Comparison of ENCODE assay signal across 13 mouse cellular contexts in genomic region chr2:131059781-131060540, GRCm38 (mm10). TPM values are rescaled to one million over a fixed set of nuclear protein-coding genes. Genes with fewer than 3 reads are reported as not detected.
A peak's percentile ranks its signal among the peaks of the same experiment; 100 is the strongest.
DNase-seq lines count a peak whose midpoint lies in the region; ATAC-seq and TF ChIP-seq lines count a peak whose summit lies in the region.
"Had no signal": no experiment of that assay in that cellular context is flagged by ENCODE, and none has a peak within 500 bp of the region (broad histone marks: within the 10 kb centered on the region; RNA-seq: fewer than 3 reads in every experiment).

No protein-coding gene starts in this region.

- intact Hi-C loops in heart, postnatal 10 days (cut with DNase I) = loop anchor here (5.0 to 10.0 kb wide), 2 partner anchors 32 to 195 kb away; no protein-coding TSS in a partner anchor

- no peak for DNase-seq in forebrain, embryonic 10.5 days (ENCODE audit: extremely low spot score, low spot score)
- DNase-seq in forebrain, embryonic 11.5 days (ENCODE audit: low spot score) = no peak
- DNase-seq in 3T3-L1 (ENCODE audit: low read depth, low spot score) = peak; percentile 58
- DNase-seq in heart, postnatal 10 days = peak; percentile 53 to 59
- no peak for DNase-seq in thymus, adult 2 months
- DNase-seq in right cerebral cortex, postnatal 14 days = no peak
- no peak for DNase-seq in hindbrain, embryonic 11.5 days (ENCODE audit: low spot score)
- DNase-seq: cerebellum, postnatal 36 days; thymus, postnatal 25 days had no signal

- peak overlapping the region; percentile 31; the same call in 1 of the 2 replicates for H3K27ac ChIP-seq in forebrain, embryonic 10.5 days
- H3K27ac ChIP-seq in forebrain, embryonic 11.5 days (ENCODE audit: low read depth, low read length) = no peak overlapping the region
- H3K27ac ChIP-seq in embryonic fibroblast, embryonic 13.5 days (ENCODE audit: insufficient read depth, low read length) = peak overlapping the region; percentile 35
- no peak overlapping the region for H3K27ac ChIP-seq in thymus, adult 2 months (ENCODE audit: control insufficient read depth, insufficient read depth, low read length)
- no peak overlapping the region for H3K27ac ChIP-seq in hindbrain, embryonic 11.5 days (ENCODE audit: low read depth, low read length)
- H3K27ac ChIP-seq: hindbrain, postnatal 0 days; liver, embryonic 12.5 days had no signal

- H3K4me3 ChIP-seq in forebrain, embryonic 10.5 days = no peak overlapping the region
- H3K4me3 ChIP-seq in forebrain, embryonic 11.5 days (ENCODE audit: low read depth, low read length) = no peak overlapping the region
- no peak overlapping the region for H3K4me3 ChIP-seq in embryonic fibroblast, embryonic 13.5 days (ENCODE audit: insufficient read depth, low read length)
- H3K4me3 ChIP-seq in thymus, adult 2 months (ENCODE audit: control insufficient read depth, insufficient read depth, low read length) = no peak overlapping the region
- no peak overlapping the region for H3K4me3 ChIP-seq in hindbrain, embryonic 11.5 days (ENCODE audit: low read depth, low read length)
- H3K4me3 ChIP-seq: liver, embryonic 12.5 days had no signal

- no peak overlapping the region for H3K4me2 ChIP-seq in forebrain, embryonic 11.5 days (ENCODE audit: low read depth, low read length, severe bottlenecking)
- no peak overlapping the region for H3K4me2 ChIP-seq in hindbrain, embryonic 11.5 days (replicated peaks; ENCODE audit: low read depth, low read length)
- H3K4me2 ChIP-seq: liver, embryonic 12.5 days had no signal

- H3K4me1 ChIP-seq in forebrain, embryonic 10.5 days = peaks cover 41% of the 10 kb centered on the region
- H3K4me1 ChIP-seq in forebrain, embryonic 11.5 days (replicated peaks; ENCODE audit: control insufficient read depth, insufficient read depth, low read length) = no peaks in the 10 kb centered on the region; the same call in 1 of the 2 replicates
- H3K4me1 ChIP-seq in embryonic fibroblast, embryonic 13.5 days (ENCODE audit: control insufficient read depth, insufficient read depth, low read length) = peaks cover 9% of the 10 kb centered on the region; the same call in 1 of the 2 replicates
- H3K4me1 ChIP-seq in thymus, adult 2 months (replicated peaks; ENCODE audit: control insufficient read depth, insufficient read depth, low read length) = no peaks in the 10 kb centered on the region; the same call in 1 of the 2 replicates
- 0 out of 2 replicates have a peak, but pooled peaks cover 2% of the 10 kb centered on the region for H3K4me1 ChIP-seq in hindbrain, embryonic 11.5 days (replicated peaks; ENCODE audit: control insufficient read depth, insufficient read depth, low read length)

- H3K9me3 ChIP-seq in forebrain, embryonic 10.5 days = no peaks in the 10 kb centered on the region
- no peaks in the 10 kb centered on the region for H3K9me3 ChIP-seq in forebrain, embryonic 11.5 days (ENCODE audit: control insufficient read depth, low read length)
- H3K9me3 ChIP-seq in hindbrain, embryonic 11.5 days (ENCODE audit: control insufficient read depth, low read length) = no peaks in the 10 kb centered on the region
- H3K9me3 ChIP-seq: liver, embryonic 12.5 days had no signal

- no peak for ATAC-seq in forebrain, embryonic 11.5 days (replicated peaks; ENCODE audit: low FRiP score)
- ATAC-seq in hindbrain, embryonic 11.5 days (ENCODE audit: low FRiP score) = no peak
- ATAC-seq: forebrain, embryonic 16.5 days; hindbrain, postnatal 0 days; liver, embryonic 12.5 days had no signal

- TF ChIP-seq POLR2A in embryonic fibroblast, embryonic 13.5 days (IDR thresholded peaks at IDR 0.05; ENCODE audit: low read depth, low read length) = no peak
- TF ChIP-seq POLR2A in thymus, adult 2 months (IDR thresholded peaks at IDR 0.05; ENCODE audit: control insufficient read depth, extremely low read depth, insufficient read depth, low read length, poor library complexity) = no peak

- no peaks in the 10 kb centered on the region for H3K36me3 ChIP-seq in forebrain, embryonic 10.5 days (replicated peaks)
- H3K36me3 ChIP-seq in forebrain, embryonic 11.5 days (ENCODE audit: control insufficient read depth, insufficient read depth, low read length) = no peaks in the 10 kb centered on the region
- H3K36me3 ChIP-seq in thymus, adult 2 months (ENCODE audit: control insufficient read depth, insufficient read depth, low read length) = no peaks in the 10 kb centered on the region
- no peaks in the 10 kb centered on the region for H3K36me3 ChIP-seq in hindbrain, embryonic 11.5 days (ENCODE audit: control insufficient read depth, insufficient read depth, low read length)
- H3K36me3 ChIP-seq: liver, embryonic 12.5 days had no signal

- peaks cover 89% of the 10 kb centered on the region for H3K27me3 ChIP-seq in forebrain, embryonic 10.5 days (ENCODE audit: poor library complexity, severe bottlenecking)
- H3K27me3 ChIP-seq in forebrain, embryonic 11.5 days (ENCODE audit: control insufficient read depth, insufficient read depth, low read length) = peaks cover 18% of the 10 kb centered on the region
- H3K27me3 ChIP-seq in thymus, adult 2 months (ENCODE audit: control insufficient read depth, insufficient read depth, low read length) = peaks cover 6% of the 10 kb centered on the region; the same call in 1 of the 2 replicates
- peaks cover 34% of the 10 kb centered on the region for H3K27me3 ChIP-seq in hindbrain, embryonic 11.5 days (ENCODE audit: control insufficient read depth, insufficient read depth, low read length)

- 74% methylated on average over 9 of the region's 9 CpGs for WGBS in forebrain, embryonic 10.5 days
- 67% methylated on average over 9 of the region's 9 CpGs for WGBS in forebrain, embryonic 11.5 days
- WGBS in thymus, adult 2 months = 86% methylated on average over 9 of the region's 9 CpGs
- 69% methylated on average over 9 of the region's 9 CpGs for WGBS in hindbrain, embryonic 11.5 days

- no peak overlapping the region for H3K9ac ChIP-seq in forebrain, embryonic 11.5 days (ENCODE audit: low read length)
- no peak overlapping the region for H3K9ac ChIP-seq in hindbrain, embryonic 11.5 days (ENCODE audit: low read depth, low read length)
- H3K9ac ChIP-seq: liver, embryonic 12.5 days had no signal

- TF ChIP-seq CTCF in embryonic fibroblast, embryonic 13.5 days (IDR thresholded peaks at IDR 0.05; ENCODE audit: borderline replicate concordance, insufficient read depth, low read length) = no peak
- TF ChIP-seq CTCF in thymus, adult 2 months (IDR thresholded peaks at IDR 0.05; ENCODE audit: borderline replicate concordance, control insufficient read depth, extremely low read depth, insufficient read depth, low read length, poor library complexity) = no peak

RNA-seq across cellular contexts. Expression of gene Adam33, which starts 3.7 kb away (rescaled TPM):
- polyA plus RNA-seq in forebrain, embryonic 10.5 days (2016; fragmentation: Nextera tagmentation; extraction: Ambion mirVana) = 0.63 TPM in 1 of 2 replicates, not detected in the other
- polyA plus RNA-seq in forebrain, embryonic 11.5 days (2014; fragmentation: Nextera tagmentation; extraction: Ambion mirVana) = 0.36 and 0.95 TPM in 2 replicates
- polyA plus RNA-seq in embryonic fibroblast, embryonic 13.5 days (2011; ENCODE audit: insufficient read length, low read depth, missing spikeins) = 15.6 and 23.3 TPM in 2 replicates
- total RNA-seq in heart, postnatal 10 days (2021) = 1 to 10 TPM in 1 of 2 experiments, under 1 TPM in 1; 0.92 to 1.8 TPM
- polyA plus RNA-seq in thymus, adult 2 months (2012; rRNA removed) = 4.2 and 7.7 TPM in 2 replicates
- 0.54 and 0.66 TPM in 2 replicates for polyA plus RNA-seq in hindbrain, embryonic 11.5 days (2014; fragmentation: Nextera tagmentation; extraction: Ambion mirVana)

RNA-seq across cellular contexts. Expression of gene Gfra4, which starts 17.1 kb away (rescaled TPM):
- polyA plus RNA-seq in forebrain, embryonic 10.5 days (2016; fragmentation: Nextera tagmentation; extraction: Ambion mirVana) = 3.1 and 3.3 TPM in 2 replicates
- 3.4 and 4.0 TPM in 2 replicates for polyA plus RNA-seq in forebrain, embryonic 11.5 days (2014; fragmentation: Nextera tagmentation; extraction: Ambion mirVana)
- 3.8 and 9.4 TPM in 2 replicates for polyA plus RNA-seq in embryonic fibroblast, embryonic 13.5 days (2011; ENCODE audit: insufficient read length, low read depth, missing spikeins)
- 1 to 10 TPM; 3.8 to 6.8 TPM for total RNA-seq in heart, postnatal 10 days (2021)
- polyA plus RNA-seq in thymus, adult 2 months (2012; rRNA removed) = 12.7 and 14.3 TPM in 2 replicates
- polyA plus RNA-seq in hindbrain, embryonic 11.5 days (2014; fragmentation: Nextera tagmentation; extraction: Ambion mirVana) = 5.6 and 6.1 TPM in 2 replicates

RNA-seq across cellular contexts. Expression of gene Siglec1, which starts 26.6 kb away (rescaled TPM):
- 0.09 and 0.12 TPM in 2 replicates for polyA plus RNA-seq in forebrain, embryonic 10.5 days (2016; fragmentation: Nextera tagmentation; extraction: Ambion mirVana)
- polyA plus RNA-seq in forebrain, embryonic 11.5 days (2014; fragmentation: Nextera tagmentation; extraction: Ambion mirVana) = 0.13 and 0.36 TPM in 2 replicates
- 0.12 and 0.70 TPM in 2 replicates for polyA plus RNA-seq in embryonic fibroblast, embryonic 13.5 days (2011; ENCODE audit: insufficient read length, low read depth, missing spikeins)
- total RNA-seq in heart, postnatal 10 days (2021) = under 1 TPM; 0.64 to 0.77 TPM
- 10.4 and 14.5 TPM in 2 replicates for polyA plus RNA-seq in thymus, adult 2 months (2012; rRNA removed)
- 0.10 and 0.15 TPM in 2 replicates for polyA plus RNA-seq in hindbrain, embryonic 11.5 days (2014; fragmentation: Nextera tagmentation; extraction: Ambion mirVana)

Comparison
In these comparisons a context has a peak if more than half of its experiments do, and no peak if none do; other contexts are left out.
1. H3K27ac ChIP-seq: peak in forebrain, embryonic 10.5 days (single experiment) and embryonic fibroblast, embryonic 13.5 days (single experiment); none in forebrain, embryonic 11.5 days (single experiment), thymus, adult 2 months (single experiment) and hindbrain, embryonic 11.5 days (single experiment).
2. DNase-seq: peak in 3T3-L1 (single experiment) and heart, postnatal 10 days (2 of 2); none in forebrain, embryonic 10.5 days (single experiment), forebrain, embryonic 11.5 days (single experiment), thymus, adult 2 months (single experiment), right cerebral cortex, postnatal 14 days (single experiment) and hindbrain, embryonic 11.5 days (single experiment).